Mouse (Mus musculus) G1E (cell line): ENCODE results near the gene Tsc22d3.

Experiments used
- CTCF ChIP-seq: IDR thresholded peaks from 2 replicates; pipeline ENCODE4 v1.5.1; 2012; ENCODE audit warnings: low read depth, low read length, inconsistent platforms, mixed read lengths
- GATA1 ChIP-seq: IDR thresholded peaks from 2 replicates; pipeline ENCODE4 v1.6.1; 2012; ENCODE audit warnings: borderline replicate concordance, low read length, inconsistent platforms, mixed read lengths
- TAL1 ChIP-seq: conservative IDR thresholded peaks from 2 replicates; pipeline ENCODE4 v1.6.1; 2012; ENCODE audit warnings: low read depth, low read length, inconsistent platforms, mixed read lengths

- TF ChIP-seq CTCF (no peak), TAL1 (no peak), GATA1 (no peak)
These were observed 42.1 kb downstream of the Tsc22d3 start for GRCm38 (mm10) chrX:140558176-140558844.
